Mouse (Mus musculus): ENCODE measurements around the gene Usp24. TPM values are rescaled to one million over a fixed set of nuclear protein-coding genes. Genes with fewer than 3 reads are reported as not detected.
"Not testable (repeated sequence)": the region's sequence is repeated elsewhere in the genome, so short reads cannot be mapped to it uniquely, and the experiment has no call there.

Gene Usp24
- polyA plus RNA-seq, 1 experiment from 2014 or later: 15.3 TPM

GRCm38 (mm10) chr4:106318208-106318607, 2.2 kb downstream of the Usp24 start:
- DNase-seq (ENCODE audit: low spot score): peak; percentile 43

GRCm38 (mm10) chr4:106318976-106319375, 3.0 kb downstream of the Usp24 start:
- DNase-seq (ENCODE audit: low spot score): no peak

- no peak for DNase-seq (ENCODE audit: low spot score)
Measured at GRCm38 (mm10) chr4:106322846-106323245, 6.8 kb downstream of the Usp24 start.

GRCm38 (mm10) chr4:106323318-106323717, 7.3 kb downstream of the Usp24 start:
- DNase-seq (ENCODE audit: low spot score): peak; percentile 35

- DNase-seq (ENCODE audit: low spot score): no peak
Measured at GRCm38 (mm10) chr4:106327436-106327835, 11.4 kb downstream of the Usp24 start.

- DNase-seq (ENCODE audit: low spot score): no peak
Measured at GRCm38 (mm10) chr4:106328704-106329103, 12.7 kb downstream of the Usp24 start.

GRCm38 (mm10) chr4:106329171-106329570, 13.2 kb downstream of the Usp24 start:
- DNase-seq (ENCODE audit: low spot score): not testable (repeated sequence)

- DNase-seq (ENCODE audit: low spot score): no peak
Measured at GRCm38 (mm10) chr4:106330371-106330819, 14.4 kb downstream of the Usp24 start.

- DNase-seq (ENCODE audit: low spot score): no peak
Measured at GRCm38 (mm10) chr4:106333071-106333470, 17.1 kb downstream of the Usp24 start.

GRCm38 (mm10) chr4:106333584-106333983, 17.6 kb downstream of the Usp24 start:
- no peak for DNase-seq (ENCODE audit: low spot score)

- DNase-seq (ENCODE audit: low spot score): no peak
Measured at GRCm38 (mm10) chr4:106335858-106336257, 19.8 kb downstream of the Usp24 start.

- no peak for DNase-seq (ENCODE audit: low spot score)
Measured at GRCm38 (mm10) chr4:106347664-106348063, 31.7 kb downstream of the Usp24 start.

GRCm38 (mm10) chr4:106355025-106355424, 39.0 kb downstream of the Usp24 start:
- DNase-seq (ENCODE audit: low spot score): not testable (repeated sequence)

- no peak for DNase-seq (ENCODE audit: low spot score)
Measured at GRCm38 (mm10) chr4:106370013-106370412, 54.0 kb downstream of the Usp24 start.

- peak; percentile 77 for DNase-seq (ENCODE audit: low spot score)
Measured at GRCm38 (mm10) chr4:106375857-106376256, 59.8 kb downstream of the Usp24 start.

GRCm38 (mm10) chr4:106378839-106379572, 63.0 kb downstream of the Usp24 start:
- DNase-seq (ENCODE audit: low spot score): no peak

- DNase-seq (ENCODE audit: low spot score): no peak
Measured at GRCm38 (mm10) chr4:106381131-106381530, 65.1 kb downstream of the Usp24 start.

GRCm38 (mm10) chr4:106389908-106390307, 73.9 kb downstream of the Usp24 start:
- no peak for DNase-seq (ENCODE audit: low spot score)

- DNase-seq (ENCODE audit: low spot score): no peak
Measured at GRCm38 (mm10) chr4:106409621-106410020, 93.6 kb downstream of the Usp24 start.

- no peak for DNase-seq (ENCODE audit: low spot score)
Measured at GRCm38 (mm10) chr4:106419256-106419655, 103.2 kb downstream of the Usp24 start.

GRCm38 (mm10) chr4:106419791-106420190, 103.8 kb downstream of the Usp24 start:
- DNase-seq (ENCODE audit: low spot score): no peak

GRCm38 (mm10) chr4:106422597-106422996, 106.6 kb downstream of the Usp24 start:
- no peak for DNase-seq (ENCODE audit: low spot score)

- DNase-seq (ENCODE audit: low spot score): no peak
Measured at GRCm38 (mm10) chr4:106424560-106424959, 108.5 kb downstream of the Usp24 start.
